Mouse (Mus musculus): ENCODE results near the gene Mrps21. TPM values are rescaled to one million over a fixed set of nuclear protein-coding genes. Genes with fewer than 3 reads are reported as not detected.

The Mrps21 gene
- total and polyA plus RNA-seq, 3 experiments: 174 to 350 (median 314) TPM

GRCm38 (mm10) chr3:95829053-95829452 lies 42.3 kb downstream of the Mrps21 start:
- Histone ChIP-seq H3K79me2 (replicated peaks; ENCODE audit: control insufficient read depth, insufficient read depth, low read length) (no peaks in the 10 kb centered on the region), H3K9ac (ENCODE audit: low read depth, low read length) (no peak overlapping the region), H3K36me3 (ENCODE audit: control insufficient read depth, insufficient read depth, low read length) (peaks cover 7% of the 10 kb centered on the region), H3K4me3 (no peak overlapping the region), H3K4me1 (ENCODE audit: control insufficient read depth, insufficient read depth, low read length) (no peaks in the 10 kb centered on the region), H3K27me3 (ENCODE audit: control insufficient read depth, insufficient read depth, low read length) (no peaks in the 10 kb centered on the region), H3K27ac (no peak overlapping the region)
- intact Hi-C loops (cut with DNase I): no loop called here
- TF ChIP-seq CTCF (IDR thresholded peaks at IDR 0.05) (no peak), POLR2A (IDR thresholded peaks at IDR 0.05; ENCODE audit: insufficient read depth, low read depth, low read length) (no peak), EP300 (IDR thresholded peaks at IDR 0.05; ENCODE audit: insufficient read depth, low read depth, low read length) (no peak)
- DNase-seq: no peak
- WGBS: 99% methylated on average over 4 of the region's 4 CpGs

GRCm38 (mm10) chr3:95826275-95826674 lies 45.0 kb downstream of the Mrps21 start:
- Histone ChIP-seq H3K36me3 (ENCODE audit: control insufficient read depth, insufficient read depth, low read length) (no peaks in the 10 kb centered on the region), H3K9ac (ENCODE audit: low read depth, low read length) (no peak overlapping the region), H3K27me3 (ENCODE audit: control insufficient read depth, insufficient read depth, low read length) (no peaks in the 10 kb centered on the region), H3K79me2 (replicated peaks; ENCODE audit: control insufficient read depth, insufficient read depth, low read length) (no peaks in the 10 kb centered on the region), H3K27ac (no peak overlapping the region), H3K4me3 (no peak overlapping the region), H3K4me1 (ENCODE audit: control insufficient read depth, insufficient read depth, low read length) (no peaks in the 10 kb centered on the region)
- TF ChIP-seq CTCF (IDR thresholded peaks at IDR 0.05): no peak
- TF ChIP-seq EP300 (IDR thresholded peaks at IDR 0.05; ENCODE audit: insufficient read depth, low read depth, low read length): no peak
- TF ChIP-seq POLR2A (IDR thresholded peaks at IDR 0.05; ENCODE audit: insufficient read depth, low read depth, low read length): no peak
- WGBS: 32% methylated on average over 2 of the region's 2 CpGs
- DNase-seq: no peak
- intact Hi-C loops (cut with DNase I): no loop called here

- Histone ChIP-seq H3K27ac (peak overlapping the region; percentile 93), H3K36me3 (ENCODE audit: control insufficient read depth, insufficient read depth, low read length) (peaks cover 4% of the 10 kb centered on the region; the same call in 1 of the 2 replicates), H3K4me3 (peak overlapping the region; percentile 75), H3K9ac (ENCODE audit: low read depth, low read length) (no peak overlapping the region; the same call in 1 of the 2 replicates), H3K79me2 (replicated peaks; ENCODE audit: control insufficient read depth, insufficient read depth, low read length) (0 out of 2 replicates have a peak, but pooled peaks cover 2% of the 10 kb centered on the region), H3K27me3 (ENCODE audit: control insufficient read depth, insufficient read depth, low read length) (no peaks in the 10 kb centered on the region), H3K4me1 (ENCODE audit: control insufficient read depth, insufficient read depth, low read length) (peaks cover 2% of the 10 kb centered on the region)
- TF ChIP-seq CTCF (IDR thresholded peaks at IDR 0.05) (peak; percentile 21; the same call in 1 of the 2 replicates), EP300 (IDR thresholded peaks at IDR 0.05; ENCODE audit: insufficient read depth, low read depth, low read length) (no peak), POLR2A (IDR thresholded peaks at IDR 0.05; ENCODE audit: insufficient read depth, low read depth, low read length) (no peak)
- WGBS: 27% methylated on average over 10 of the region's 10 CpGs
- no peak for DNase-seq
- intact Hi-C loops (cut with DNase I): no loop called here
Observed at GRCm38 (mm10) chr3:95820046-95821010, 51.0 kb downstream of the Mrps21 start.

GRCm38 (mm10) chr3:95819351-95819985 lies 51.9 kb downstream of the Mrps21 start:
- DNase-seq: peak; percentile 98 to 99
- Histone ChIP-seq H3K4me3 (peak overlapping the region; percentile 84), H3K27ac (peak overlapping the region; percentile 99), H3K4me1 (ENCODE audit: control insufficient read depth, insufficient read depth, low read length) (peaks cover 2% of the 10 kb centered on the region), H3K9ac (ENCODE audit: low read depth, low read length) (peak overlapping the region; percentile 51), H3K36me3 (ENCODE audit: control insufficient read depth, insufficient read depth, low read length) (peaks cover 4% of the 10 kb centered on the region; the same call in 1 of the 2 replicates), H3K79me2 (replicated peaks; ENCODE audit: control insufficient read depth, insufficient read depth, low read length) (0 out of 2 replicates have a peak, but pooled peaks cover 2% of the 10 kb centered on the region), H3K27me3 (ENCODE audit: control insufficient read depth, insufficient read depth, low read length) (no peaks in the 10 kb centered on the region)
- WGBS: under 1% methylated on average over 49 of the region's 49 CpGs
- TF ChIP-seq CTCF (IDR thresholded peaks at IDR 0.05) (no peak), POLR2A (IDR thresholded peaks at IDR 0.05; ENCODE audit: insufficient read depth, low read depth, low read length) (peak; percentile 94), EP300 (IDR thresholded peaks at IDR 0.05; ENCODE audit: insufficient read depth, low read depth, low read length) (0 out of 2 replicates have a peak, but pooled peaks have one; percentile 65)
- intact Hi-C loops (cut with DNase I): loop anchor here (5.0 kb wide), 2 partner anchors 117 to 182 kb away; no protein-coding TSS in a partner anchor

- Histone ChIP-seq H3K4me1 (ENCODE audit: control insufficient read depth, insufficient read depth, low read length) (peaks cover 2% of the 10 kb centered on the region), H3K9ac (ENCODE audit: low read depth, low read length) (peak within 1 kb of the TSS; percentile 86), H3K79me2 (replicated peaks; ENCODE audit: control insufficient read depth, insufficient read depth, low read length) (0 out of 2 replicates have a peak, but pooled peaks cover 2% of the 10 kb centered on the region), H3K27me3 (ENCODE audit: control insufficient read depth, insufficient read depth, low read length) (no peaks in the 10 kb centered on the region), H3K36me3 (ENCODE audit: control insufficient read depth, insufficient read depth, low read length) (peaks cover 4% of the 10 kb centered on the region; the same call in 1 of the 2 replicates), H3K4me3 (peak within 1 kb of the TSS; percentile 84), H3K27ac (peak within 1 kb of the TSS; percentile 99)
- intact Hi-C loops (cut with DNase I): loop anchor here (5.0 kb wide), 2 partner anchors 116 to 181 kb away; no protein-coding TSS in a partner anchor
- TF ChIP-seq EP300 (IDR thresholded peaks at IDR 0.05; ENCODE audit: insufficient read depth, low read depth, low read length) (no peak), CTCF (IDR thresholded peaks at IDR 0.05) (0 out of 2 replicates have a peak, but pooled peaks have one; percentile 12)
- under 1% methylated on average over 60 of the region's 60 CpGs for WGBS
- DNase-seq: peak; percentile 86 to 89
Observed at GRCm38 (mm10) chr3:95818571-95819288, 52.6 kb downstream of the Mrps21 start, which contains the start of gene Rprd2. TSS of gene Rprd2 (minus strand) at chr3:95818863.

All from heart, adult 2 months (tissue).